Mouse (Mus musculus) forebrain, embryonic 14.5 days (tissue): Measurements from ENCODE around the gene Chrng. TPM values are rescaled to one million over a fixed set of nuclear protein-coding genes. Genes with fewer than 3 reads are reported as not detected.

Experiments used
- ATAC-seq: fragments of 200-750 bp; cut with Nextera tagmentation; 2 replicates; pipeline ENCODE4 v1.8.0; 2017; ENCODE audit warnings: mild to moderate bottlenecking, moderate library complexity
- DNase-seq: peaks from one replicate; pipeline ENCODE4 v3.0.0-alpha.2; 2015; ENCODE audit warnings: low spot score
- H3K27ac ChIP-seq: fragments of 300-500 bp; sonication (generic); 2 replicates; pipeline ENCODE4 v1.5.1; 2014; ENCODE audit warnings: low read depth, mild to moderate bottlenecking, control low read depth, low read length, moderate library complexity
- H3K27me3 ChIP-seq: fragments of 300-500 bp; sonication (generic); replicated peaks from 2 replicates; pipeline ENCODE4 v1.6.1; 2014; ENCODE audit warnings: low read length, control low read depth, mixed read lengths; ENCODE audit not compliant: control insufficient read depth, insufficient read depth
- H3K36me3 ChIP-seq: fragments of 300-500 bp; sonication (generic); 2 replicates; pipeline ENCODE4 v1.6.1; 2014; ENCODE audit warnings: low read length, control low read depth; ENCODE audit not compliant: control insufficient read depth, insufficient read depth
- H3K4me1 ChIP-seq: fragments of 300-500 bp; sonication (generic); 2 replicates; pipeline ENCODE4 v1.6.1; 2014; ENCODE audit warnings: antibody characterized with exemption, low read length, control low read depth; ENCODE audit not compliant: control insufficient read depth, insufficient read depth
- H3K4me2 ChIP-seq: fragments of 300-500 bp; sonication (generic); 2 replicates; pipeline ENCODE4 v1.6.1; 2014; ENCODE audit warnings: mild to moderate bottlenecking, control low read depth, low read length
- H3K4me3 ChIP-seq: fragments of 300-500 bp; sonication (generic); 2 replicates; pipeline ENCODE4 v1.5.1; 2014; ENCODE audit warnings: low read depth, low read length, control low read depth
- H3K9ac ChIP-seq: fragments of 300-500 bp; sonication (generic); 2 replicates; pipeline ENCODE4 v1.6.1; 2014; ENCODE audit warnings: mild to moderate bottlenecking, low read length, control low read depth, moderate library complexity
- H3K9me3 ChIP-seq: fragments of 300-500 bp; sonication (generic); replicated peaks from 2 replicates; pipeline ENCODE4 v1.6.1; 2016; ENCODE audit warnings: low read length, control low read depth, mixed read lengths; ENCODE audit not compliant: control insufficient read depth
- WGBS: fragments of 180-500 bp; shearing (Covaris S2); extraction: QIAGEN DNeasy Blood & Tissue Kit; methylation state at CpG from one replicate; pipeline ENCODE4 v1.1.7; 2014; 5-methylcytosine and 5-hydroxymethylcytosine counted together
- polyA plus RNA-seq: library from polyadenylated mRNA; unstranded; fragments of >200 nt; fragmentation: Nextera tagmentation; extraction: Ambion mirVana; gene quantifications from 2 replicates; pipeline ENCODE4 v1.2.1, GENCODE M21; 2014

The Chrng gene
- polyA plus RNA-seq, 1 experiment from 2014 or later = not detected

DNA sequence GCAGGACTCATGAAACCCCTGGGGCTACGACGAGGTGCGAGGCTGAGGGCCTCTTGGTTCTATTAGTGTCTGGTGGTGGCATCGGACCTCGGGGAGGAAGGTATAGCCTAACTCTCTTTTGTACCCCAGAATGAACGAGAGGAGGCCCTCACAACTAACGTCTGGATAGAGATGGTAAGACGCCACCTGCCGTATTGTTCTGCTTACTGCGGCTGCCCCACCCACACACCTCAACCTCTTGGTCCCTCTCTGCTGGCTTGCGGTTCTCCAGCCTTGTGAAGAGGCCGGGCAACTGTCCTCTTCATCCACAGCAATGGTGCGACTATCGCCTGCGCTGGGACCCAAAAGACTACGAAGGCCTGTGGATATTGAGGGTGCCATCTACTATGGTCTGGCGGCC lies 1.9 kb downstream of the Chrng start:
- Histone ChIP-seq H3K4me1 (no peaks in the 10 kb centered on the region), H3K27ac (no peak overlapping the region), H3K9me3 (no peaks in the 10 kb centered on the region), H3K27me3 (0 out of 2 replicates have a peak, but pooled peaks cover 6% of the 10 kb centered on the region), H3K36me3 (no peaks in the 10 kb centered on the region), H3K9ac (no peak overlapping the region), H3K4me2 (no peak overlapping the region), H3K4me3 (no peak overlapping the region)
- 18% methylated on average over 17 of the region's 17 CpGs for WGBS
- ATAC-seq = no peak
- no peak for DNase-seq

DNA sequence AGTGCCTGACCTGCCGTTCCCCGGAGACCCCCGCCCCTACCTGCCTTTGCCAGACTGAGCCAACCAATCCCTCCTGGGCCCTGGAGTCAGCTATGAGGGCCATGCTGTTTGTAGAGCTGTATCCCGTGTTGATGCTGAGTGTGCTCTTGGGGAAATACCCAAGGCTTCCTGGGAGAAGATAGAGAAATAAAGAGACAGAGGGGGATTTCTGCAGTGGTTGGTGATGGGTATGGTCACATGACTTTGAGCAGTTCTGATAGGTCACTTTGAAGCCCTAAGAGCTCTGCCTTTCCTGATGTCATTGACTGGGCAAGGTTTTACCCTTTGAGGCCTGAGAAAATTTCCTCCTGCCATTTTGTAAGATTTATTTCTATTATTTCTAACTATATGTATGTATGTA lies 7.0 kb downstream of the Chrng start:
- Histone ChIP-seq H3K4me3 (no peak overlapping the region), H3K36me3 (no peaks in the 10 kb centered on the region), H3K27me3 (0 out of 2 replicates have a peak, but pooled peaks cover 2% of the 10 kb centered on the region), H3K9me3 (no peaks in the 10 kb centered on the region), H3K4me2 (no peak overlapping the region), H3K9ac (no peak overlapping the region), H3K27ac (no peak overlapping the region), H3K4me1 (peaks cover 18% of the 10 kb centered on the region)
- 89% methylated on average over 4 of the region's 4 CpGs for WGBS
- ATAC-seq (no peak), DNase-seq (no peak)

DNA sequence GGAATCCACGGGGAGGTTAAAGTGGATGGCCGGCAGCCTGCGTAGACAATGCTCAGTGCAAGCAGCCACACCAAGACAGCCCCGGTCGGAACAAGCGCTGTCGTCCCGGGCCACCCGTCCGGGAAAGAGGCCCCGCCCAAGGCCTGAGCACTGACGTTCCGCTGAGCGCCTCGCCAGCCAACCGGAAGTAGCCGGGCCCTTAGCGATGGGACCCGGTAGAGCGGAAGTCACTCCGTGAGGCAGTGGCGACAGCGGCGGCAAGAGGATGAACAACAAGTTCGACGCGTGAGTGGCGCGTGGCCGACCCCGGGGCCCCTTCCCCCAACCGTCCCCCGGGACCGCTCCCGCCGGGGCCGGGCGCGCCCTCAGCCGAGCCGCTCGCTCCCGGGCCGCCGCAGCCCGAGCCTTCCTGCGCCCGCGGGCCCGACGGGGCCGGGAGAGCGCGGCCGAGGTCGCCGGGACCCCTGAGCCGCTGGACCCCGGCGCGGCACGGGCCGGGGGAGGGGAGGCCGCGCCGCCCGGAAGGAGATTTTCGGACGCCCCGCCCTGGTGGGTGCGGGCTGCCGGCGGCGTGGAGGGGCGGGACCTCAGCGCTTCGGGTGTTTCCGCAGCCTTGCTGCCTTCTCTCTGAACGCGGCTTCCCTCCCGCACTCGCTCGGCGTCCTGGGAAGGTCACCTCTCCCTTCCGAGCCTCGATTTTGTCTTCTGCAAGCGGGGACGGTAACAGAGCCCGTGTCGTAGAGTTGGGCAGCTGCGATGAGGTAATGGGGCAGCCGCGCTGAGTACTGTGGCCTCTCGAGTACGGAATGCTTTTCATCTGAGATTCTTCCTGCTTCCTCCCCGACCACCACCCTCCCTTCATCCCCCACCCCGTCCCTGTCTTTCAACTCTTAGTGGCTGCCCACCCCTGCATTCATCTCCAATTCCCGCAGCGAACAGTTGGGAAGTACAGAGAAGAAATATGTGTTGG lies 9.6 kb downstream of the Chrng start, which contains the start of gene Eif4e2:
Gene Eif4e2, plus strand, starts transcription at position 180 of the 970 bp plus-strand sequence.
- Histone ChIP-seq H3K9ac (peak within 1 kb of the TSS; percentile 93), H3K27ac (peak within 1 kb of the TSS; percentile 98), H3K36me3 (peaks cover 13% of the 10 kb centered on the region), H3K27me3 (no peaks in the 10 kb centered on the region), H3K4me1 (peaks cover 21% of the 10 kb centered on the region), H3K4me3 (peak within 1 kb of the TSS; percentile 89), H3K9me3 (no peaks in the 10 kb centered on the region), H3K4me2 (peak within 1 kb of the TSS; percentile 75)
- DNase-seq = peak; percentile 97
- ATAC-seq = peak; percentile 98
- under 1% methylated on average over 72 of the region's 99 CpGs for WGBS

DNA sequence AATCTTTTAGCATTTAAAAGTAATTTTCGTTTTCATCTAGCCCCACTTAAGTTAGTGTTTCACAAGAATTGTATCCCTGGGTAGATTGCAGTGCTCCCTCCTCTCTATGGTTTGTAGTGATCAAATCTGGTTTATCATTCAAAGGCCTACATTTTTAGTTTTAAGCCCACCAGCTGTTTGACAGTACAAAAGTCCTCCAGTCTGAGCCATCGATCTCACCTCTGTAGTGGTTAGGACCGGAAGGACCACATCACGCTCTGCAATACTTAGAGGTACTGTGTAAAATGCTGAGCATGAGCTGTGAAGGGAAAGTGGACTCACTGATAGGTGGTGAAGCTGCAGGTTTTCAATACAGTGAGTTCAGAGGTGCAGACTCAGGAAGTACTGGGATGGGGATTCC lies 10.3 kb downstream of the Chrng start:
- peak overlapping the region; percentile 75 for H3K4me2 ChIP-seq
- ATAC-seq = no peak
- H3K36me3 ChIP-seq = peaks cover 19% of the 10 kb centered on the region
- WGBS = 41% methylated on average over 4 of the region's 4 CpGs
- H3K9me3 ChIP-seq = no peaks in the 10 kb centered on the region
- peak overlapping the region; percentile 98 for H3K27ac ChIP-seq
- peak overlapping the region; percentile 89 for H3K4me3 ChIP-seq
- no peak for DNase-seq
- peaks cover 21% of the 10 kb centered on the region for H3K4me1 ChIP-seq
- no peaks in the 10 kb centered on the region for H3K27me3 ChIP-seq
- peak overlapping the region; percentile 93 for H3K9ac ChIP-seq

DNA sequence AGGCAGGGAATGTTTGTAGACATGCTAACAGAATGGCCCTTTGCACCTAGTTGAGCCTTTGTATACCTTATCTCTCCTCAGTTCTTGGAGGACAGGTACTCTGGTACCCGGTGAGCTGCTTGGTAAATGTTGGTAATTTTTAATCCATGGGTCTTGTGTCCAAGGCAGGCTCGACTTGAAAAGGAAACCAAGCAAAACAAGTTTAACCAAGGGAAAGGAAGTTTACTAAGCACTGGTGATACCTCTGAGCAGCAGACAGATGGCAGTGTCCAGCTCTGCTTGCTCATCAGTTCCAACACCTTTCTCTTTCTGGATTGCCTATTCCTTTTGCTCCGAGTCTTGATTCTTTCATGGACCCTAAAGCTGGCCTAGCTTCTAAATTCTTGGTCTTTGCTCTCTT lies 13.5 kb downstream of the Chrng start:
- Histone ChIP-seq H3K36me3 (peaks cover 51% of the 10 kb centered on the region), H3K4me1 (peaks cover 20% of the 10 kb centered on the region), H3K27ac (no peak overlapping the region), H3K9me3 (no peaks in the 10 kb centered on the region), H3K4me2 (no peak overlapping the region), H3K27me3 (no peaks in the 10 kb centered on the region), H3K4me3 (no peak overlapping the region), H3K9ac (no peak overlapping the region)
- DNase-seq = no peak
- 67% methylated on average over 3 of the region's 3 CpGs for WGBS
- no peak for ATAC-seq

DNA sequence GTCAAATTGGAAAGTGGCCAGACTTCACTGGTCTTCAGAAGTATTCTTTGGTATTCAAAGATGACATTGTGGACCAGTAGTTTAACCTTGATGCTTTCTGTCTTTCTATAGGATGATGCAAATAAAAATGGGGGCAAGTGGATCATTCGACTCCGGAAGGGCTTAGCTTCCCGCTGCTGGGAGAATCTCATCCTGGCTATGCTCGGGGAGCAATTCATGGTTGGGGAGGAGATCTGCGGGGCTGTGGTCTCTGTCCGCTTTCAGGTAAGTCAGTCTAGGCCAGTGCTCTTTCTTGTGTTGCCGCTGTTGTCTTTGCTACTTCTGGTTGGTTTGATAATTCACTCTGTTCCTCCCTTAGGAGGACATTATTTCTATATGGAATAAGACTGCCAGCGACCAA lies 21.3 kb downstream of the Chrng start:
- Histone ChIP-seq H3K27me3 (no peaks in the 10 kb centered on the region), H3K4me3 (no peak overlapping the region), H3K9ac (no peak overlapping the region), H3K4me1 (no peaks in the 10 kb centered on the region), H3K36me3 (peaks cover 99% of the 10 kb centered on the region), H3K9me3 (no peaks in the 10 kb centered on the region), H3K27ac (no peak overlapping the region), H3K4me2 (no peak overlapping the region)
- 99% methylated on average over 8 of the region's 8 CpGs for WGBS
- ATAC-seq = no peak
- no peak for DNase-seq

DNA sequence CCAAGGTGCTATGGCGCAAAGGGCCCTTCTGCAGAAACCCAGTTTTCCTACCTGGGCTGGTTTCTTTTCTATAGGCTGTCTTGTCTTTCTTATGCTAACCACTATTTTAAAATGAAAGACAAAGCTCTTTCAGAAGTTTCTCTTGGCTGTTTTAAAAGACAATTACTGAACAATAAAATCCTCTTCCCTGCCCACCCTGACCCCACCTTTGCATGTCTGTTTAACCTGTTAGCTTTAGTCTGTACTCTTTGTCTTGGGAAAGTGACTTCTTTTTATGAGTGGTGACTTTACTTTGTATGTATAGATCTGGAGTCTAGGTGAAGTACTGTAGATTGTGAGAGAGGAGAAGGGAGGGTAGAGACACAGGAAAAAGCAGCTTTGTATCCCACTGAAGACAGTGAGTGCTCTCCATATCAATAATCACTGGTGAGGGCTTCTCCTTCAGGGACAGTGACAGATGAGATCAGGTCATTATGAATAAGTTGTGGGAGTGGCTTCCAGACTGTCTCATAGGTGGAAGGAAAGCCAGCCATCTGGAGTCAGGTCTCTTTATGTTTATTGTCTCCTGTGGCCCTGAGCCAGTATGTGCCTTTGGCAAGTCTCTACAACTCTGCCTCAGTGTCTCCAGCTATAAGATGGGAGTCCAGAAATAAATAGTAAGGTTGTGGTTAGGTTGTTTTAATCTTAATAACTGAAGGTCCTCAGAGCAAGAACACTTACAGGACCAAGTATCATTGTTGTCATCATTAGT lies 22.1 kb downstream of the Chrng start:
- H3K4me3 ChIP-seq = no peak overlapping the region
- H3K4me2 ChIP-seq = no peak overlapping the region
- no peaks in the 10 kb centered on the region for H3K9me3 ChIP-seq
- 100% methylated on average over 1 of the region's 1 CpGs for WGBS
- no peaks in the 10 kb centered on the region for H3K4me1 ChIP-seq
- H3K36me3 ChIP-seq = peaks cover 97% of the 10 kb centered on the region
- no peaks in the 10 kb centered on the region for H3K27me3 ChIP-seq
- H3K27ac ChIP-seq = no peak overlapping the region
- H3K9ac ChIP-seq = no peak overlapping the region
- no peak for DNase-seq
- ATAC-seq = no peak

DNA sequence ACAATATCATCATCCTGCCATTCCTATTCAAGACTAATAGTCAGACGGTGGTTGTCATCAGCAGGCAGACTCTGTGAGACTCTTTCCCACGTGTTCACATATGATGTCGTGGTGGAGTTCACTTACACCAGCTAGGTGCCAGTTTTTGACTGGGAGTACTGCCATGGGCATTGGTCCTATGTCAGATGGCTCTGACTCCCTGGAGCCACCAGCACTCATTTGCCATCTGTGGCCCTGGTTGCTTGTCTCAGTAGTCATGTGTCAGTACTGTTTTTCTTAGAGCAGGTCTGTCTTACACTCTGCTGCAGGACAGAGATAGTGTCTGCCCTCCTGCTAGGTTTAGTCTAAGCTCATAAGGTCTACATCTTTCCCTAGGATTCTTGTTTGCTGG lies 22.7 kb downstream of the Chrng start:
- Histone ChIP-seq H3K9ac (no peak overlapping the region), H3K4me1 (no peaks in the 10 kb centered on the region), H3K4me3 (no peak overlapping the region), H3K27me3 (no peaks in the 10 kb centered on the region), H3K27ac (no peak overlapping the region), H3K4me2 (no peak overlapping the region), H3K9me3 (no peaks in the 10 kb centered on the region), H3K36me3 (peaks cover 97% of the 10 kb centered on the region)
- ATAC-seq (no peak), DNase-seq (no peak)
- 92% methylated on average over 3 of the region's 3 CpGs for WGBS
